Mouse (Mus musculus) forebrain, embryonic 11.5 days (tissue): ENCODE results near the gene Ucp2. TPM values are rescaled to one million over a fixed set of nuclear protein-coding genes. Genes with fewer than 3 reads are reported as not detected.
A peak's percentile ranks its signal among the peaks of the same experiment; 100 is the strongest.

Source experiments
- ATAC-seq: fragments of 200-750 bp; cut with Nextera tagmentation; replicated peaks from 2 replicates; pipeline ENCODE4 v1.8.0; 2017; ENCODE audit warnings: moderate TSS enrichment; ENCODE audit not compliant: low FRiP score
- DNase-seq: peaks from one replicate; pipeline ENCODE4 v3.0.0-alpha.2; 2017; ENCODE audit warnings: low spot score
- H3K27ac ChIP-seq: fragments of 300-500 bp; sonication (generic); 2 replicates; pipeline ENCODE4 v1.5.1; 2014; ENCODE audit warnings: low read depth, low read length
- H3K27me3 ChIP-seq: fragments of 300-500 bp; sonication (generic); 2 replicates; pipeline ENCODE4 v1.6.1; 2014; ENCODE audit warnings: mild to moderate bottlenecking, low read length, mixed read lengths; ENCODE audit not compliant: control insufficient read depth, insufficient read depth
- H3K36me3 ChIP-seq: fragments of 300-500 bp; sonication (generic); 2 replicates; pipeline ENCODE4 v1.6.1; 2014; ENCODE audit warnings: mild to moderate bottlenecking, low read length, moderate library complexity, mixed read lengths; ENCODE audit not compliant: control insufficient read depth, insufficient read depth
- H3K4me1 ChIP-seq: fragments of 300-500 bp; sonication (generic); replicated peaks from 2 replicates; pipeline ENCODE4 v1.6.1; 2014; ENCODE audit warnings: low read length, mixed read lengths; ENCODE audit not compliant: control insufficient read depth, insufficient read depth
- H3K4me2 ChIP-seq: fragments of 300-500 bp; sonication (generic); 2 replicates; pipeline ENCODE4 v1.6.1; 2014; ENCODE audit warnings: low read depth, mild to moderate bottlenecking, low read length, moderate library complexity, mixed read lengths; ENCODE audit not compliant: severe bottlenecking
- H3K4me3 ChIP-seq: fragments of 300-500 bp; sonication (generic); 2 replicates; pipeline ENCODE4 v1.5.1; 2014; ENCODE audit warnings: low read depth, low read length
- H3K9ac ChIP-seq: fragments of 300-500 bp; sonication (generic); 2 replicates; pipeline ENCODE4 v1.6.1; 2014; ENCODE audit warnings: low read length
- H3K9me3 ChIP-seq: fragments of 300-500 bp; sonication (generic); 2 replicates; pipeline ENCODE4 v1.6.1; 2016; ENCODE audit warnings: low read length, mixed read lengths; ENCODE audit not compliant: control insufficient read depth
- WGBS: fragments of 180-500 bp; shearing (Covaris S2); extraction: QIAGEN DNeasy Blood & Tissue Kit; methylation state at CpG from one replicate; pipeline ENCODE4 v1.1.7; 2014; 5-methylcytosine and 5-hydroxymethylcytosine counted together
- polyA plus RNA-seq: library from polyadenylated mRNA; unstranded; fragments of >200 nt; fragmentation: Nextera tagmentation; extraction: Ambion mirVana; gene quantifications from 2 replicates; pipeline ENCODE4 v1.2.1, GENCODE M21; 2014

Ucp2 gene
- polyA plus RNA-seq, 1 experiment from 2014 or later: 90.4 TPM

DNA sequence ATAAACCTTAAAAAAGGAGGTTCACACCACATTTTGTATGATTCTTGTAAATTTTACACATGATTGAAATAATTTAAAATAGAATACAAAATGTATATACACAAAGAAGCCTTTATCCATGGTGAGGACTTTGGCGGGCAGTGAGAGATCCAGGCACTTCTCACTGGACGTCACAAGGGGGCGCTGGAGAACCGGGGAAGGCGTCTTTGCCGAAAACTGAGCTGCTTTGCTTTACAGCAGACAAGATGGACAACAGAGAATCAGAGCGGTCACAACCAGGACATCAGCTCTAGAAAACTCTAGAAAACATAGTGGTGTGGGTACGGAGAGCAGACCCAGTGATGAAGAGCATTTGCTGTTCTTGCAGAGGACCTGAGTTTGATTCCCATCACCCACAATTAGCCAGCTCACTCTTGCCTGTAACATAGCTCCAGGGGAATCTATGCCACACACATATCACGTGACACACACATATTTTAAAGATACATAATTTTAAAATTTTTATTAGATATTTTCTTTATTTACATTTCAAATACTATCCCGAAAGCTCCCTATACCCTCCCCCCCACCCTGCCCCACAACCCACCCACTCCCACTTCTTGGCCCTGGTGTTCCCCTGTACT, 27.6 kb downstream of the Ucp2 start:
- Histone ChIP-seq H3K4me3 (no peak overlapping the region), H3K4me1 (no peaks in the 10 kb centered on the region), H3K9me3 (no peaks in the 10 kb centered on the region), H3K4me2 (no peak overlapping the region), H3K27ac (no peak overlapping the region), H3K36me3 (no peaks in the 10 kb centered on the region), H3K9ac (no peak overlapping the region), H3K27me3 (no peaks in the 10 kb centered on the region)
- ATAC-seq (peak; percentile 18; the same call in 1 of the 2 replicates), DNase-seq (peak; percentile 94)
- WGBS: 26% methylated on average over 10 of the region's 10 CpGs

DNA sequence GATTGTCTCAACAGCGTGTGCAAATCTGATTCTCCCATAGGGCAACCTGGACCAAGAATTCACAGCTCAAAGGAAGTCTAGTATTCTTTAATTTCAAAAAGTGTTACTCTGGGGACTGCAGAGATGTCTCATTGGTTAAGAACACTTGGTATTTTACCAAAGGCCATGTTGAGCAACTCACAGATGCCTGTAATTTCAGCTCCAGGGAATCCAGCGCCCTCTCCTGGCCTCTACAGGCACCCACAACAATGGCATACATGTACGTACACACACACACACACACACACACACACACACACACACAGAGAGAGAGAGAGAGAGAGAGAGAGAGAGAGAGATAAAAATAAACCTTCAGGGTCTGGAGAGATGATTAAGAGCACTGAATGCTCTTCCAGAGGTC, 29.1 kb downstream of the Ucp2 start:
- H3K4me3 ChIP-seq: no peak overlapping the region
- ATAC-seq: no peak
- H3K9me3 ChIP-seq: no peaks in the 10 kb centered on the region
- no peak overlapping the region for H3K9ac ChIP-seq
- H3K36me3 ChIP-seq: no peaks in the 10 kb centered on the region
- no peaks in the 10 kb centered on the region for H3K4me1 ChIP-seq
- H3K27ac ChIP-seq: no peak overlapping the region
- H3K4me2 ChIP-seq: no peak overlapping the region
- 74% methylated on average over 3 of the region's 3 CpGs for WGBS
- no peaks in the 10 kb centered on the region for H3K27me3 ChIP-seq
- DNase-seq: no peak

GRCm38 (mm10) chr7:100524669-100525068, 31.5 kb downstream of the Ucp2 start:
- H3K4me1 ChIP-seq: no peaks in the 10 kb centered on the region
- no peak overlapping the region for H3K27ac ChIP-seq
- no peak overlapping the region for H3K4me2 ChIP-seq
- H3K9ac ChIP-seq: no peak overlapping the region
- no peaks in the 10 kb centered on the region for H3K27me3 ChIP-seq
- 79% methylated on average over 8 of the region's 8 CpGs for WGBS
- no peak overlapping the region for H3K4me3 ChIP-seq
- ATAC-seq (no peak), DNase-seq (no peak)
- no peaks in the 10 kb centered on the region for H3K9me3 ChIP-seq
- no peaks in the 10 kb centered on the region for H3K36me3 ChIP-seq

DNA sequence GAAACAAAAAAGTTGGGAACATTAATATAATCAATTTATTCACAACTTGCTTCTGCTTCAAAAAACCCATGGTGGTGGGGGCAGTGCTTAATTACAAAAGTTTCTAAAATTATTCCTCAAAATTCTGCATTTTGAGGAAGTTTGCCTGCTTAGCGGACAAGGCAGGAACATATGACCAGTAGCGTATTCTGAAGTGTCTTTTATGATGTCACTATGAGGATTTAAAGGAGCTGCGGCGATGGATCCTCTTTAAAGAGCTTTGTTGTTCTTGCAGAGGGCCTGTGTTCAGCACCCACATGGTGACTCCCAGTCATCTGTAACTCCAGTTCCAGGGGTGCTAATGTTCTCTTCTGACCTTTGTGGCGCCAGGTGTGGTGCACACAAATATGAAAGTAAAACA, 37.6 kb downstream of the Ucp2 start:
- WGBS: 94% methylated on average over 5 of the region's 5 CpGs

DNA sequence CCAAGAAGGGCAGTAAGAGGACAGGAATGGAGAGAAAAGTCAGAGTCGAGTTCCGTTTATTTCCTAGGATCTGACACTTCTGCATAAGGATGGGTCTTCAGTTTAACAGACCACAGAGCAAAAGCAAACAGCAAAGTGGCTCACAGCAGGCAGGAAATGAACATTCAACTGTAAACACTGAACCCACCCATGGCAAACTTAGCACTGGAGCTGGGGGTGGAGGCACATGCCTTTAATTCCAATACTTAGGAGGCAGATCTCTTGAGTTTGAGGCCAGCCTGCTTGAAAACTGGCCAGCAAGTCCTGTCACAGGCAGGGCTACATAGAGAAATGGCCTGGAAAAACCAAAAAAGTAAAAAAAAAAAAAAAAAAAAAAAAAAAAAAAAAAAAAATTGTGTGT, 40.4 kb downstream of the Ucp2 start:
- no peaks in the 10 kb centered on the region for H3K9me3 ChIP-seq
- 83% methylated on average over 2 of the region's 2 CpGs for WGBS
- ATAC-seq: no peak
- no peak for DNase-seq
- H3K27me3 ChIP-seq: no peaks in the 10 kb centered on the region
- no peaks in the 10 kb centered on the region for H3K4me1 ChIP-seq
- no peaks in the 10 kb centered on the region for H3K36me3 ChIP-seq
- no peak overlapping the region for H3K9ac ChIP-seq
- no peak overlapping the region for H3K4me2 ChIP-seq
- no peak overlapping the region for H3K4me3 ChIP-seq
- H3K27ac ChIP-seq: no peak overlapping the region

More for the DNA sequence above, 37.6 kb downstream of the Ucp2 start:
- Histone ChIP-seq H3K4me1 (no peaks in the 10 kb centered on the region), H3K36me3 (no peaks in the 10 kb centered on the region), H3K9me3 (no peaks in the 10 kb centered on the region), H3K4me2 (no peak overlapping the region), H3K9ac (no peak overlapping the region), H3K27ac (no peak overlapping the region), H3K4me3 (no peak overlapping the region), H3K27me3 (no peaks in the 10 kb centered on the region)
- ATAC-seq (no peak), DNase-seq (no peak)

DNA sequence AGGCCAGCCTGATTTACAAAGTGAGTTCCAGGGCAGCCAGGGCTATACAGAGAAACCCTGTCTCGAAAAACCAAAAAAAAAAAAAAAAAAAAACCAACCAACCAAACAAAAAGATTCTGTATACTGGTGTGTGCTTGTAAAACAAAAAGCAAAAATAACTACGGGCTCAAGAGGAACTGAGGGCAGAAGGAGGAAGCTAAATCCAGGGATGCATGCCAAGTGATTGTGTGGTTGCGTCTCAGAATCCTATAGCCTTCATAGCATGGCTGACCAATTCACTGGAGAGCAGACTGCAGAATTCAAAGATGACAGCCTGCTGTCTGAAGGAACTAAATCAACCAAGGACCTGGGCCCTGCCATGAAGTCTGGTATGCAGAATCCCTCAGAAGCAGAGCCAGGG, 41.1 kb downstream of the Ucp2 start:
- H3K4me2 ChIP-seq: no peak overlapping the region
- DNase-seq (no peak), ATAC-seq (no peak)
- WGBS: 85% methylated on average over 3 of the region's 3 CpGs
- H3K36me3 ChIP-seq: no peaks in the 10 kb centered on the region; the same call in 1 of the 2 replicates
- H3K27ac ChIP-seq: no peak overlapping the region
- H3K27me3 ChIP-seq: no peaks in the 10 kb centered on the region
- H3K4me1 ChIP-seq: no peaks in the 10 kb centered on the region
- no peaks in the 10 kb centered on the region for H3K9me3 ChIP-seq
- H3K4me3 ChIP-seq: no peak overlapping the region
- no peak overlapping the region for H3K9ac ChIP-seq

- ATAC-seq (no peak), DNase-seq (no peak)
- no peaks in the 10 kb centered on the region for H3K9me3 ChIP-seq
- H3K4me3 ChIP-seq: no peak overlapping the region
- H3K27me3 ChIP-seq: no peaks in the 10 kb centered on the region
- no peak overlapping the region for H3K9ac ChIP-seq
- no peaks in the 10 kb centered on the region for H3K4me1 ChIP-seq
- H3K36me3 ChIP-seq: no peaks in the 10 kb centered on the region; the same call in 1 of the 2 replicates
- WGBS: 83% methylated on average over 2 of the region's 2 CpGs
- H3K27ac ChIP-seq: no peak overlapping the region
- H3K4me2 ChIP-seq: no peak overlapping the region
Observed at GRCm38 (mm10) chr7:100535831-100536230, 42.7 kb downstream of the Ucp2 start.

GRCm38 (mm10) chr7:100536804-100537518, 43.8 kb downstream of the Ucp2 start, which contains the start of gene Coa4:
Gene Coa4, plus strand, starts transcription at chr7:100537071.
- Histone ChIP-seq H3K27ac (peak within 1 kb of the TSS; percentile 46; the same call in 1 of the 2 replicates), H3K36me3 (no peaks in the 10 kb centered on the region; the same call in 1 of the 2 replicates), H3K27me3 (no peaks in the 10 kb centered on the region), H3K4me3 (peak within 1 kb of the TSS; percentile 71), H3K4me1 (no peaks in the 10 kb centered on the region), H3K9ac (peak within 1 kb of the TSS; percentile 80), H3K9me3 (no peaks in the 10 kb centered on the region), H3K4me2 (peak within 1 kb of the TSS; percentile 68)
- peak; percentile 98 for ATAC-seq
- peak; percentile 94 for DNase-seq
- WGBS: under 1% methylated on average over 33 of the region's 33 CpGs
